Mouse (Mus musculus) neural tube, embryonic 12.5 days (tissue): ENCODE data around the gene Patl2. TPM values are rescaled to one million over a fixed set of nuclear protein-coding genes. Genes with fewer than 3 reads are reported as not detected.
"Not testable (repeated sequence)": the region's sequence is repeated elsewhere in the genome, so short reads cannot be mapped to it uniquely, and the experiment has no call there.

Source experiments
- ATAC-seq: fragments of 200-750 bp; cut with Nextera tagmentation; 2 replicates; pipeline ENCODE4 v1.8.0; 2017; ENCODE audit warnings: low read depth, mild to moderate bottlenecking, moderate TSS enrichment, moderate library complexity; ENCODE audit not compliant: low FRiP score
- H3K27ac ChIP-seq: fragments of 300-500 bp; sonication (generic); 2 replicates; pipeline ENCODE4 v1.5.1; 2016
- H3K27me3 ChIP-seq: fragments of 300-500 bp; sonication (generic); replicated peaks from 2 replicates; pipeline ENCODE4 v1.6.1; 2016; ENCODE audit warnings: mild to moderate bottlenecking
- H3K36me3 ChIP-seq: fragments of 300-500 bp; sonication (generic); 2 replicates; pipeline ENCODE4 v1.6.1; 2016; ENCODE audit warnings: mild to moderate bottlenecking
- H3K4me1 ChIP-seq: fragments of 300-500 bp; sonication (generic); 2 replicates; pipeline ENCODE4 v1.6.1; 2016
- H3K4me2 ChIP-seq: fragments of 300-500 bp; sonication (generic); replicated peaks from 2 replicates; pipeline ENCODE4 v1.6.1; 2016; ENCODE audit warnings: mild to moderate bottlenecking
- H3K4me3 ChIP-seq: fragments of 300-500 bp; sonication (generic); 2 replicates; pipeline ENCODE4 v1.5.1; 2016
- H3K9ac ChIP-seq: fragments of 300-500 bp; sonication (generic); 2 replicates; pipeline ENCODE4 v1.6.1; 2016; ENCODE audit warnings: mild to moderate bottlenecking
- H3K9me3 ChIP-seq: fragments of 300-500 bp; sonication (generic); 2 replicates; pipeline ENCODE4 v1.6.1; 2016; ENCODE audit warnings: mild to moderate bottlenecking
- WGBS: fragments of 180-500 bp; shearing (Covaris S2); methylation state at CpG from one replicate; pipeline ENCODE4 v1.1.7; 2016; 5-methylcytosine and 5-hydroxymethylcytosine counted together
- polyA plus RNA-seq: library from polyadenylated mRNA; unstranded; fragments of >200 nt; fragmentation: Nextera tagmentation; extraction: Ambion mirVana; gene quantifications from 2 replicates; pipeline ENCODE4 v1.2.1, GENCODE M21; 2016

The Patl2 gene
- polyA plus RNA-seq, 1 experiment from 2014 or later: not detected

DNA sequence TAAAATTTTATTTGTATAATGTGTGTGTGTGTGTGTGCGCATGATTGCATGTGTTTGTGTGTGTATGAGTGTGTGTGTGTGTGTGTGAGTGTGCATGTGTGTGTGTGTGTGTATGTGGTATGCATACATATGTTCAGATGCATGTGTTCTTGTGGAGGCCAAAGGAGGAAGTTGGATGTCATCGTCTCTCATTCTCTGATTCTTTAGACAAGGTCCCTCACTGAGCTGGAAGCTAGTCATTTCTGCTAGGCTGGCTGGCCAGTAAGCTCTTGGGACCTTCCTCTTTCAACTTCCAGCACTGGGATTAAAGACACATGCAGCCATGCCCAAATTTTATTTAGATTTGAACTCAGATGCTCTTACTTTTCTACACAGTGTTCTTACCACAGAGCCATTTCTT, 53.9 kb downstream of the Patl2 start:
- H3K27ac ChIP-seq: no peak overlapping the region
- no peak overlapping the region for H3K4me3 ChIP-seq
- no peaks in the 10 kb centered on the region for H3K36me3 ChIP-seq
- no peaks in the 10 kb centered on the region for H3K27me3 ChIP-seq
- H3K4me1 ChIP-seq: no peaks in the 10 kb centered on the region
- no peak overlapping the region for H3K4me2 ChIP-seq
- ATAC-seq: no peak
- 92% methylated on average over 2 of the region's 2 CpGs for WGBS
- H3K9ac ChIP-seq: no peak overlapping the region
- no peaks in the 10 kb centered on the region for H3K9me3 ChIP-seq

DNA sequence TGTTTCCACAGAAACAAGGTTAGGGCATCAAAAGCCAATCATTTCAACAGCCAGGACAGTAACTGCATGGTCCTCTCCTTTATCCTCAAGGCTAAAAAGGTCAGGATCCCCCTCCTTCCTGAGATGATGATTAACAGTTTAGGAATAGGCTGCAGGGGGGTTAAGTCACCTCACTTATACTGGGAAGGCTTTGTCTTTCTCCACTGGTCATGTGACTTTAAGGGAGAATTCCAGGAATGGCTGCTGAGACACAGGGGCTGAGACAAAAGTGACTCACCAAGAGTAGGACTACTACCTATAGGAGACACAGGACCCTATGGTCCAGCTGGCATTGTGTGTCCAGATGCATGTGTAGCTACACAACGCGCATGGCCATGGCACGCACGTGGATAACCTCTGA, 58.4 kb downstream of the Patl2 start:
- no peak overlapping the region for H3K27ac ChIP-seq
- H3K9ac ChIP-seq: no peak overlapping the region
- no peak overlapping the region for H3K4me2 ChIP-seq
- 98% methylated on average over 4 of the region's 4 CpGs for WGBS
- peaks cover 6% of the 10 kb centered on the region; the same call in 1 of the 2 replicates for H3K27me3 ChIP-seq
- H3K4me3 ChIP-seq: no peak overlapping the region
- ATAC-seq: no peak
- H3K4me1 ChIP-seq: 0 out of 2 replicates have a peak, but pooled peaks cover 5% of the 10 kb centered on the region
- H3K36me3 ChIP-seq: no peaks in the 10 kb centered on the region
- H3K9me3 ChIP-seq: no peaks in the 10 kb centered on the region

DNA sequence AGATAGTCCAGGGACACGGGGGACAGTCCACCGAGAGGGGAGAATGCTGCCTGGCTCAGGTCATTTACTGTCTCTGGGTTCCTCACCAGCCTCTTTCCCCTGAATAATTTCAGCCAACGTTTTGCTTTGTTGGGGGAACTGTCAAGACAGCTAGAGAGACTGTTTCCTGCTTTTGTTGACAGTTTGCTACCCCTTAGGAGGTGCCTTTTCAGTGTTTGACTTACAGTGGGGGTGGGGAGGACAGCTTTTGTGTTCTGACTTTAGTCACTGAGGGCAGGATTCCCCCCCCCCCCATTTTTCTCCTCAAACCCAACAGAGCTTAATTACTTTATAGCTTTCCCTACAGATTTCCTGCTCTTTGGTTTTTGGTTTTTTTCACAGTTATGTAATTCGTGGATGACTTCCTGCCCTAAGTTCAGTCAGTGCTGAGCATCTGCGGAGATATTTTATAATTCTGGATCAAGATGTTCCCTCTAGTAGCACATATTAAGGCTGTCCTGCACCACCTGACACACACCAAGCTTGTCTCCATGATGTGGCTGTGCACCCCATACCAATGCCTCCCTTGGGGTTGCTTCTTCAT, 59.1 kb downstream of the Patl2 start:
- 30% methylated on average over 5 of the region's 5 CpGs for WGBS

DNA sequence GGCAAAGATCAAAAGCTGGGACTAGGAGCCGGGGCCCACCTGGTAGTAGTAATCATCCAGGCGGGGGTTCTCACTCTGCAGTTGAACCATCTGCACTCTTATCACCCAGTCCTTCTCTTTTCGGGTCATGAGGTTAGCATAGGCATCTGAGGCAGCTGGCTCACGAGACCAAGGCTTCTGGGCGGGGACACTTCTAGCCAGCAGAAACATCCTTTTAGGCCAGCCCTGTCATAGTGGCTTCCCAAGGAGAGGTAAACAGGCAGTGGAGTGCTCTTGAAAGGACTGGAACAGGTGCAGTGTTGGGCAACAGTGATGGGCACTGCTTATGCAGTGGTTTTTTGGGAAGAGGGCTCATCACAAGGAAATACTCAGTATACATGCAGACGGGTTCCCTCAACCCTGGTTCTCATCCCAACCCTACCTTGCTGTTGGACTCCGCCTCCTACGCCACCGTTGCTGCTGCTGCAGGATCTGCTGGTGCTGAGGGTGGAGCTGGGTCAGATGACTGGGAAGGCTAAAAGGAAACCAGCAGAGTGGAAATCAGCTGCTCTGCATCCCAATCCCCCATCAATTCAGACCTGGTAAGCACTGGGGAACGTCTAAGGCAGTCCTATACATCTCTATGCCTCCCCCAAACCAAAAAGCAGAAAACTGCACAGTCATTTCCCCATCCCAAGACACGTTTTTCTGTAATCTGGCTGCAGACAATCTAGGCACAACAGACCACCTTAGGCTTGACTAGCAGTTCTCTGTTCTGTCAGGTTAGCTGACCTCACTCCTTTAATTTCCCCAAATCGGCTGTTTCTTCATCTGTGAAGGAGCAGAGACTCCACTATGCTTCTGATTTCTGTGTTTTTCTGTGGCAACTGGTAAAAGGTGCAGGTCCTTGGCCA, 60.1 kb downstream of the Patl2 start:
- Histone ChIP-seq H3K4me3 (no peak overlapping the region), H3K36me3 (no peaks in the 10 kb centered on the region), H3K27me3 (peaks cover 6% of the 10 kb centered on the region; the same call in 1 of the 2 replicates), H3K4me1 (0 out of 2 replicates have a peak, but pooled peaks cover 5% of the 10 kb centered on the region), H3K27ac (no peak overlapping the region), H3K4me2 (no peak overlapping the region), H3K9ac (no peak overlapping the region), H3K9me3 (no peaks in the 10 kb centered on the region)
- 58% methylated on average over 12 of the region's 12 CpGs for WGBS
- ATAC-seq: no peak

More for the DNA sequence above, 59.1 kb downstream of the Patl2 start:
- no peak overlapping the region for H3K27ac ChIP-seq
- H3K27me3 ChIP-seq: peaks cover 6% of the 10 kb centered on the region; the same call in 1 of the 2 replicates
- no peaks in the 10 kb centered on the region for H3K9me3 ChIP-seq
- H3K4me3 ChIP-seq: no peak overlapping the region
- ATAC-seq: no peak
- no peaks in the 10 kb centered on the region for H3K36me3 ChIP-seq
- no peak overlapping the region for H3K4me2 ChIP-seq
- H3K9ac ChIP-seq: no peak overlapping the region
- 0 out of 2 replicates have a peak, but pooled peaks cover 5% of the 10 kb centered on the region for H3K4me1 ChIP-seq

DNA sequence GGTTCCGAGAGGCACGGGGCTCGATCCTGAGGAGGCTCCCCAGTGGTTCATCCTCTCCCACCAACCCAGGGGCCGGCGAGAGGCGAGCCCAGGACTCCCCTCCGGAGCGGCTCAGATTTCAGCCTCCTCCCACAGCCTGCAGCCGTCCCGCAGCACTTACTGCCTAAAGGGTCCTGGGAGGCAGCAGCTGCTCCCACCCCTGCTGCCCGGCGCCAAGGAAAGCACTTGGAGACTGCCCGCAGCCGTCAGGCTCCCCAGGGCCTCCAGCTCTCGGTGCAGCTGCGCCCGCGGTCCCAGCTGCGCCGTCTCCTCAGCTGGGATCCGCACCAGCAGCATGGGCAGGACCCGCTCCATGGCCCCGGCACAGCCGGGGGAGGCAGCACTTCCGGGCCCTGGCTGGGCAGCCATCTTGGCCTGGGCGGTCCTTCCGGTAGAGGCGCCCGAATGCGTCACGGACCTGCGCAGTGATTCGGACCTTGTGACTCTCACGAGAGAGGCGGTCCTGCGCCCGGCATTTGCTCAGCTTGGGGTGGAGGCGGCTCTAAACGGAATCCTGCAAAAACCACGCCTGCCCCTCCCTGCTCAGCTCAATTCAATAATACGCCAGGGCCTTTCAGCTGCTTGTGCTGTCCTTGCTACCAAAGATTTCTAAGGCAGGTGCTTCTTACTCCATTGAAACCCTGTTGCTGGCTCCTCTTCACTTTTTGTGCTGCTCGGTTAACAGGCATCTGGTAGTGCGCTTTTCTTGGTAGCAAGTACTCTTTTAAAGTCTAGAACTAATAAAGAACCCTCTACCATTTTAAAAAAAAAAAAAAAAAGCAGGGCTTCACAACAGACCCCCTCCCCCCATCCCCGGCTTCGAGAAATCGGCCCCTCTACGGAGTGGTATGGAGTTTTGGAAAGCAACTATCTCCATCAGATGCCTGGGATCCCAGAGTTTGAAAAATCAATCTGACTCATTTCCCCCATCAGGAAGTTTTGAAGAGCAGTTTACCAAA, 67.7 kb downstream of the Patl2 start, which contains the start of gene Spg11:
Gene Spg11, minus strand, starts transcription at position 426 of the 998 bp plus-strand sequence.
- Histone ChIP-seq H3K4me1 (peaks cover 3% of the 10 kb centered on the region), H3K4me3 (peak within 1 kb of the TSS; percentile 80), H3K27me3 (no peaks in the 10 kb centered on the region), H3K4me2 (peak within 1 kb of the TSS; percentile 63), H3K9ac (peak within 1 kb of the TSS; percentile 83), H3K36me3 (peaks cover 8% of the 10 kb centered on the region; the same call in 1 of the 2 replicates), H3K27ac (peak within 1 kb of the TSS; percentile 93), H3K9me3 (no peaks in the 10 kb centered on the region)
- peak; percentile 99 for ATAC-seq
- WGBS: under 1% methylated on average over 47 of the region's 47 CpGs

DNA sequence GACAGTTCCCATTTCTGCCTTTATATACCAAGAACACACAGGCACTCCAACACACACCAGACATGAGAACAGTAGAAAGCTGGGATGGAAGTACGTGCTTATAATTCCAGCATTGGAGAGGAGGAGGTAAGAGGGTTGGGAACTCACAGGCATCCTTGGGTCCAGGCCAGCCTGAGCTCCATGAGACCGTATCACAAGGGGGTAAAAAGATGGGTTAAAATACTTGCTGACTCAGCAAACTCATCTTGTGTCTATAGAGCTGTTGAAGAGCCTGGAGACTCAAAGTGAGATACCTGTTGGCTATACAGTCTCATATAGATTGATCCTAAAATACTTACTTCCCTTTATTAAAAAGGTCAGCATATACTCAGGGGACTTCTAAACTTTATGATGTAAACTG, 69.1 kb downstream of the Patl2 start:
- H3K4me3 ChIP-seq: no peak overlapping the region
- 94% methylated on average over 2 of the region's 2 CpGs for WGBS
- peak overlapping the region; percentile 63 for H3K4me2 ChIP-seq
- peaks cover 12% of the 10 kb centered on the region for H3K36me3 ChIP-seq
- no peaks in the 10 kb centered on the region for H3K9me3 ChIP-seq
- no peaks in the 10 kb centered on the region for H3K27me3 ChIP-seq
- H3K27ac ChIP-seq: no peak overlapping the region
- no peak overlapping the region for H3K9ac ChIP-seq
- ATAC-seq: no peak
- H3K4me1 ChIP-seq: peaks cover 3% of the 10 kb centered on the region

DNA sequence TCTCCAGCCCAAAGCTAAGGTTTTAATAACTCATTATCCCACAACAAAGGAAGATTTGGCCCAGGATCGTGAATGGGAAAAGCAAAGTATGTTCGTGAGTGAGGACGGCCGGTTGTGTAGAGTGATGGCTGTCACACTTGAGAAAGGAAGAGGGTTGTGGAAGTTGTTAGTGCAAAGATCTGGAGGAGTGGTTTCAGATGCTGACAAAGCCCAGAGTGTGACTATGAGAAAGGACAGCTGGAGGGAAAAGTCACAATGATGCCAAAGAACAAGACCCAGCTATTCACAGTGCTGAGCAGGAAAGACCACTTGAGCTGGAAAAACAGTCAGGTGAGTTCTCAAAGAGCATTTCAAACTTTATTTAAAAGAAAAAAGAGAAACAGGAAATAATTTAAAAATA, 76.3 kb downstream of the Patl2 start:
- H3K9ac ChIP-seq: no peak overlapping the region
- H3K4me3 ChIP-seq: no peak overlapping the region
- no peaks in the 10 kb centered on the region for H3K4me1 ChIP-seq
- no peak overlapping the region for H3K27ac ChIP-seq
- no peaks in the 10 kb centered on the region for H3K9me3 ChIP-seq
- 92% methylated on average over 4 of the region's 4 CpGs for WGBS
- ATAC-seq: no peak
- no peak overlapping the region for H3K4me2 ChIP-seq
- peaks cover 36% of the 10 kb centered on the region for H3K36me3 ChIP-seq
- no peaks in the 10 kb centered on the region for H3K27me3 ChIP-seq

DNA sequence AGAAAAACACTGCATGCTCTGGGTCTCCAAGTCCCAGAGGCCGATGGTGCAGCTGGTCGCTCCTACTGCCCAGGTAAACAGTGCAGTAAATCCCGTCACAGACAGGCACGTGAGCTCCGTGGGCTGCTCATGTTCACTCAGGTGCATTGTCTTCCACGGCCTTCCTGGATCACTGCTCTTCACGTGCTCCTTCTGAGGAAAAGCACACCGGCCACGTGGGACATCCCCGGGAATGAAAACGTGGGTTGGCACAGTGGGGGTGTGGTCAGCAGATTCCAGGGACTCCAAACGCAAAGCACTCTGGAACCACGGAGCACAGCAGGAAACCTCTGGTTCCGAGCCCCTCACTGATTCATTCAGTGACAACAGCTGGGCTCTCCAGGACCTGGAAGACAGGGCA, 77.9 kb downstream of the Patl2 start:
- H3K27me3 ChIP-seq: no peaks in the 10 kb centered on the region
- peaks cover 30% of the 10 kb centered on the region for H3K36me3 ChIP-seq
- H3K4me1 ChIP-seq: no peaks in the 10 kb centered on the region
- no peak overlapping the region for H3K27ac ChIP-seq
- H3K9me3 ChIP-seq: no peaks in the 10 kb centered on the region
- H3K9ac ChIP-seq: no peak overlapping the region
- H3K4me3 ChIP-seq: no peak overlapping the region
- H3K4me2 ChIP-seq: no peak overlapping the region
- 84% methylated on average over 14 of the region's 14 CpGs for WGBS
- no peak for ATAC-seq

DNA sequence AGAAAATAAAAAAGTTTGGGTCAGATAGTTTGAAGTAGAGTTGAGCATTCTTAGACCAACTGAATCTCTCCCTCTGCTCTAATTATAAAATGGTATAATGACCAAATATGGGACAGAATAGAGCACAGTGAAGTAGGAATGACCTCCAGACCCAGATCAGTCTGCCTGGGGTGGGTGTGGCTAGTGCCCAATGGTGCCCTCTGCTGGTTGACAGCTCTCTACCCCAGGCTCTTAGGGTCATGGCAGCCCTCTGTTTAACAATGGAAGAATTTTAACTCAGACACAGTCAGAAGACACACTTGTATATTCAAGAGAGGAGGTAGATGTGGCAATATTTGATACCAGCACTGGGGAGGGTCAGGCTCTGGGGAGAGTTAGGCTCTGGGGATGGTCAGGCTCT, 83.9 kb downstream of the Patl2 start:
- no peak for ATAC-seq
- Histone ChIP-seq H3K27ac (no peak overlapping the region), H3K9me3 (no peaks in the 10 kb centered on the region), H3K4me3 (no peak overlapping the region), H3K4me1 (no peaks in the 10 kb centered on the region), H3K4me2 (no peak overlapping the region), H3K9ac (no peak overlapping the region), H3K27me3 (no peaks in the 10 kb centered on the region), H3K36me3 (peaks cover 41% of the 10 kb centered on the region)

DNA sequence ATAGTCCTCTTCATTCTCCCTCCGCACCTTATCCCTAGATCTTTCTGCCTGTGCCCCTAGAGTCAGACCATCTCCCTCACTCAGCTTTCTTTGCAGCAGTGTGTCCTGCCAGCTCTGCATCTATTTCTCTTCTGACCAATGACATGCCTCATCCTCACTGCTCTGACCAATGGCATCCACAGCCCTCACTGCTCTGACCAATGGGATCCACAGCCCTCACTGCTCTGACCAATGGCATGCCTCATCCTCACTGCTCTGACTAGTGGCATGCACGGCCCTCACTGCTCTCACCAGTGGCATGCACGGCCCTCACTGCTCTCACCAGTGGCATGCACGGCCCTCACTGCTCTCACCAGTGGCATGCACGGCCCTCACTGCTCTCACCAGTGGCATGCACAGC, 88.3 kb downstream of the Patl2 start:
- peaks cover 65% of the 10 kb centered on the region for H3K36me3 ChIP-seq
- H3K9ac ChIP-seq, H3K9me3 ChIP-seq, H3K27ac ChIP-seq, ATAC-seq, H3K4me3 ChIP-seq, H3K27me3 ChIP-seq, H3K4me1 ChIP-seq, H3K4me2 ChIP-seq: not testable (repeated sequence)
- 88% methylated on average over 5 of the region's 5 CpGs for WGBS

DNA sequence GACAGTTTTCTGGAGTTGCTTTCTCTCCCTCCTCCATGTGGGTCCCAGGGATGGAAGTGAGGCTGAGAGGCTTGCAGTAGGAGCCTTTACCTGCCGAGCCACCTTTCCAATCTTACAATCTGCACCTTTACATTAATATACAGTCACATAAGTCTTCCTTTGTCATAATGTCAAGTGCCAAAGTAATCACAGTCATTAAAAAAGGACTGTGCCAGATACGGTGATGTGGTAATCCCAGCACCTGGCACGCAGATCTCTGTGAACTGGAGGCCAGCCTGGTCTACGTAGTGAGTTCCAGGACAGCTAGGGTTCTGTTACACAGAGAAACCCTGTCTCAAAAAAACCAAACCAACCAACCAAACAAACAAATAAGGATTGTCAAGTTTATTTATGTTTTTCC, 92.1 kb downstream of the Patl2 start:
- peaks cover 80% of the 10 kb centered on the region for H3K36me3 ChIP-seq
- no peak overlapping the region for H3K4me3 ChIP-seq
- WGBS: 94% methylated on average over 4 of the region's 4 CpGs
- no peak overlapping the region for H3K9ac ChIP-seq
- H3K9me3 ChIP-seq: no peaks in the 10 kb centered on the region
- no peak overlapping the region for H3K4me2 ChIP-seq
- no peak for ATAC-seq
- no peaks in the 10 kb centered on the region for H3K4me1 ChIP-seq
- H3K27me3 ChIP-seq: no peaks in the 10 kb centered on the region
- H3K27ac ChIP-seq: no peak overlapping the region

DNA sequence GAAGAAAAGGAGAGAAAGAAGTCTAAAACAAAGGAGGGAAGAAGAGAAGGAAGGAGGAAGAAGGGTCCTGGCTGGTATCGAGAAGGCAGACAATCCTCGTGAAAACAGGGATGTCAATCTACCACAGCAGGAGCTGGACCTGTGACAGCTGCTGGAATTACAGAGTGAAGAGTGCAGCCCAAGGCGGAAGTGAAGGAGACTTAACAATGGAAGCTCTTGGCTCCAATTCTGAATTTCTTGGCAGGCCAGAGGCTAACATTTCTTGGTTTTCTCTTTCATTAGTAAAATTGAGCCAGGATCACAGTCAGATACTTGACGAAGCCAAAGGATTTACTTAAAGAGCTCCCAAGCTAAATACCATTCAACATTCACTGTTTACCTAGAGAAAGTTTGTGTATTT, 99.5 kb downstream of the Patl2 start:
- H3K4me2 ChIP-seq: no peak overlapping the region
- ATAC-seq: no peak
- H3K9ac ChIP-seq: no peak overlapping the region
- no peaks in the 10 kb centered on the region for H3K9me3 ChIP-seq
- H3K36me3 ChIP-seq: peaks cover 71% of the 10 kb centered on the region
- H3K4me1 ChIP-seq: no peaks in the 10 kb centered on the region
- no peak overlapping the region for H3K4me3 ChIP-seq
- WGBS: 91% methylated on average over 4 of the region's 4 CpGs
- H3K27me3 ChIP-seq: no peaks in the 10 kb centered on the region
- no peak overlapping the region for H3K27ac ChIP-seq
